Mouse (Mus musculus) brain, embryonic 14.5 days (tissue): ENCODE measurements around the gene Luc7l2.

ENCODE experiments used
- CTCF ChIP-seq: fragments of 200-500 bp; IDR thresholded peaks from 2 replicates; pipeline ENCODE4 v1.5.1; 2012; ENCODE audit warnings: inconsistent platforms, mild to moderate bottlenecking, moderate library complexity, borderline replicate concordance; ENCODE audit not compliant: insufficient read depth, insufficient read length; ENCODE audit errors: extremely low read depth
- POLR2A ChIP-seq: fragments of 200-500 bp; IDR thresholded peaks from 2 replicates; pipeline ENCODE4 v1.6.1; 2012; ENCODE audit warnings: mild to moderate bottlenecking, inconsistent platforms, borderline replicate concordance; ENCODE audit not compliant: poor library complexity, insufficient read depth, insufficient read length, severe bottlenecking; ENCODE audit errors: extremely low read depth

DNA sequence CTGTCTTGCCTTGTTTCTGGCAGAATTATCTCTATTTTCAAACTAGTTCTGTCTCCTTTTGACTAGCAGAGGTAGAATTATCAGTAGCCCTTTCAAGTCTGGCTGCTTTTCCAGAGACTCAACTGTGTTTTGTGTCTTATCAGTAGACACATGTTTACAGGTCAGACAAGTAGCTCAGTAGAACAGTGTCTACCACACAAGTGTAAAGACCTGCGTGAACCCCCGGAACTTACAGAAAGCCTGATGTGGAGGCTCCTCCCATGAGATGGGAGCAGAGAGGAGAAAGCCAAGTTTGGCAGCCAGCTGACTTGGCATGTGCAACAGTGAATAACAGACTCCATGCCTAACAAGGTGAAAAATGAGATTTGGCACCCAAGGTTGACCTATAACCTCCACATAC is 72.3 kb downstream of the Luc7l2 start:
- no peak for TF ChIP-seq POLR2A
- no peak for TF ChIP-seq CTCF
